Mouse (Mus musculus): Measurements from ENCODE around the gene Map6. TPM values are rescaled to one million over a fixed set of nuclear protein-coding genes. Genes with fewer than 3 reads are reported as not detected.

Map6 gene
- total and polyA plus RNA-seq, 2 experiments from 2014 or later, result 111 to 292 TPM

DNA sequence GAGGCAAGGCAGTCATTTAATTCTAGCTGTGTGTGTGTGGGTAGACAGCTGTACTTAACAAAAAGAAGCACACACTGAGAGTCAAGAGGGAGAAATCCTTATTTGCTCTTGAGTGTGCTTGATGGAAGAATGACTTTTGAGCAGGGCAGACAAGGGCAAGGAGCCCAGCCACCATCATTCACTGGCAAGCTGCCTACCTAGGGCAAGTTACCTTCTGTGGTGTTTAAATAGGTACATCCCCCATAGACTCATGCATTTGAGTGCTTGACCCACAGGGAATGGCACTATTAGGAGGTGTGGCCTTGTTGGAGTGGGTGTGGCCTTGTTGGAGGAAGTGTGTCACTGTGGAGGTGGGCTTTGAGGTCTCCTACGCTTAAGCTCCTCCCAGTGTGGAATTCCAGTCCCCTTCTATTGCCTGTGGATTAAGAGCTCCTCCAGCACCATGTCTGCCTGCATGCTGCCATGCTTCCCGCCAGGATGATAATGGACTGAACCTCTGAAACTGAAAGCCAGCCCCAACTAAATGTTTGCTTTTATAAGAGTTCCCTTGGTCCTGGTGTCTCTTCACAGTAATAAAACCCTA, 27.0 kb downstream of the Map6 start:
- Histone ChIP-seq H3K27ac (no peak overlapping the region), H3K36me3 (ENCODE audit: insufficient read depth, low read length) (peaks cover 3% of the 10 kb centered on the region; the same call in 1 of the 2 replicates), H3K4me2 (ENCODE audit: low read depth, low read length) (no peak overlapping the region), H3K4me3 (ENCODE audit: low read length) (no peak overlapping the region), H3K9ac (replicated peaks; ENCODE audit: low read length) (no peak overlapping the region), H3K4me1 (ENCODE audit: insufficient read depth, low read length) (peaks cover 11% of the 10 kb centered on the region; the same call in 1 of the 2 replicates), H3K27me3 (ENCODE audit: insufficient read depth, low read length) (no peaks in the 10 kb centered on the region), H3K9me3 (ENCODE audit: low read length) (no peaks in the 10 kb centered on the region)
- no peak for TF ChIP-seq CTCF (IDR thresholded peaks at IDR 0.05; ENCODE audit: low read depth)
- WGBS, result 91% methylated on average over 2 of the region's 2 CpGs
- DNase-seq (ENCODE audit: low spot score), result no peak
- no peak for ATAC-seq

DNA sequence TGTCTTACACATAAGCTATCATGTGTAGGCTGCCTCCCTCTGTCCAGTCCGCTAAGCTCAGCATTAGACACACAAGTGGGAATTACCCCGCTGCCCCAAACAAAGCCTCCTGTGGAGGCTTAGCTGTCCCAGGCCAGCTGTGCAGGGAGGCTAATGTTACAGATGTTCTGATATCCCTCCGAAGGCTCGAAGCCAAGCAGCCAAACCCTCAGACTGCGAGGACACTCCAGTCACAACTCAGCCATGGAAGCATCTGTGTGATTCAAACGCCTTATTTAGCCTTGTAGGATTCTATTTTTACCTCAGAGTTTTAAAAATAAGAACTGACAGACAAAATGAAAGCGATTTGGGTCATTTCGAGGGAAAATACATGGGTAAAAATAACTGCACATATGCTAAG, 27.9 kb downstream of the Map6 start:
- Histone ChIP-seq H3K27ac (no peak overlapping the region; the same call in 1 of the 2 replicates), H3K9ac (replicated peaks; ENCODE audit: low read length) (no peak overlapping the region), H3K4me1 (ENCODE audit: insufficient read depth, low read length) (peaks cover 9% of the 10 kb centered on the region; the same call in 1 of the 2 replicates), H3K27me3 (ENCODE audit: insufficient read depth, low read length) (no peaks in the 10 kb centered on the region), H3K9me3 (ENCODE audit: low read length) (no peaks in the 10 kb centered on the region), H3K4me2 (ENCODE audit: low read depth, low read length) (no peak overlapping the region), H3K36me3 (ENCODE audit: insufficient read depth, low read length) (peaks cover 3% of the 10 kb centered on the region; the same call in 1 of the 2 replicates), H3K4me3 (ENCODE audit: low read length) (no peak overlapping the region)
- ATAC-seq (no peak), DNase-seq (ENCODE audit: low spot score) (no peak)
- WGBS, result 57% methylated on average over 8 of the region's 8 CpGs
- no peak for TF ChIP-seq CTCF (IDR thresholded peaks at IDR 0.05; ENCODE audit: low read depth)

DNA sequence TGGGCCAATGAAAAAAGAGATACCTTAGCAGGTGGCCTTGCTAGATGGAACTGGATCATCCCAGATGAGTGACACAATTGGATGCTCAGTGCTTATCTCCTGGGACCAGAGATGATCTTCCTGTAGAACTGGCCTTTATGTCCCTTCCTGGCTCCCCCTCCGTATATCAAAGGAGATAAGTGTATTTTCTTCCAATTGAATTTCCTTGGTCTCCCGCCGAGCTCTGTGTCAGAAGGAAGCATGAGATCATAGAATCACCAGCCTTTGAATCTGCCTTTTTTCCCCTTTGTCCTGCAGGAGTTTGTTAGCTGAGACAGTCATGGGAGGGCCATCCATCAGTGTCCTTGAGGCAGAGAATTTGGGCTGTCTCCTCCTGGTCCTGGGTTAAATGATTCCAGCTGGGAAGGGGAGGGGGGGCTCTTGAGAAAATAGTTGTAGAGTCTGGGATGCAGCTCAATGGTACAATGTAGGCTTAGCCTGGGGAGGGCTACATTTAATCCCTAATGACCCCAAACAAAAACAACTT, 33.5 kb downstream of the Map6 start:
- WGBS, result 33% methylated on average over 3 of the region's 3 CpGs
- H3K4me3 ChIP-seq (ENCODE audit: low read length), result no peak overlapping the region
- H3K27ac ChIP-seq, result no peak overlapping the region
- no peak for ATAC-seq
- TF ChIP-seq CTCF (IDR thresholded peaks at IDR 0.05; ENCODE audit: low read depth), result no peak
- H3K27me3 ChIP-seq (ENCODE audit: insufficient read depth, low read length), result no peaks in the 10 kb centered on the region
- no peak overlapping the region for H3K4me2 ChIP-seq (ENCODE audit: low read depth, low read length)
- H3K36me3 ChIP-seq (ENCODE audit: insufficient read depth, low read length), result no peaks in the 10 kb centered on the region
- 0 out of 2 replicates have a peak, but pooled peaks cover 9% of the 10 kb centered on the region for H3K4me1 ChIP-seq (ENCODE audit: insufficient read depth, low read length)
- no peak overlapping the region for H3K9ac ChIP-seq (replicated peaks; ENCODE audit: low read length)
- DNase-seq (ENCODE audit: low spot score), result no peak
- no peaks in the 10 kb centered on the region for H3K9me3 ChIP-seq (ENCODE audit: low read length)

- no peak overlapping the region for H3K4me2 ChIP-seq (ENCODE audit: low read depth, low read length)
- H3K4me3 ChIP-seq (ENCODE audit: low read length), result no peak overlapping the region
- peak; percentile 48; the same call in 1 of the 2 replicates for ATAC-seq
- no peaks in the 10 kb centered on the region for H3K9me3 ChIP-seq (ENCODE audit: low read length)
- no peaks in the 10 kb centered on the region for H3K36me3 ChIP-seq (ENCODE audit: insufficient read depth, low read length)
- peak; percentile 31 for DNase-seq (ENCODE audit: low spot score)
- 18% methylated on average over 6 of the region's 6 CpGs for WGBS
- TF ChIP-seq CTCF (IDR thresholded peaks at IDR 0.05; ENCODE audit: low read depth), result no peak
- H3K27ac ChIP-seq, result peak overlapping the region; percentile 55; the same call in 1 of the 2 replicates
- H3K9ac ChIP-seq (replicated peaks; ENCODE audit: low read length), result no peak overlapping the region
- H3K27me3 ChIP-seq (ENCODE audit: insufficient read depth, low read length), result no peaks in the 10 kb centered on the region
- peaks cover 15% of the 10 kb centered on the region for H3K4me1 ChIP-seq (ENCODE audit: insufficient read depth, low read length)
These were observed 36.8 kb downstream of the Map6 start for GRCm38 (mm10) chr7:99304029-99304428.

GRCm38 (mm10) chr7:99304949-99305372, 37.7 kb downstream of the Map6 start:
- TF ChIP-seq CTCF (IDR thresholded peaks at IDR 0.05; ENCODE audit: low read depth), result no peak
- no peaks in the 10 kb centered on the region for H3K36me3 ChIP-seq (ENCODE audit: insufficient read depth, low read length)
- H3K4me3 ChIP-seq (ENCODE audit: low read length), result no peak overlapping the region
- no peaks in the 10 kb centered on the region for H3K27me3 ChIP-seq (ENCODE audit: insufficient read depth, low read length)
- 20% methylated on average over 5 of the region's 5 CpGs for WGBS
- ATAC-seq (peak; percentile 89), DNase-seq (ENCODE audit: low spot score) (peak; percentile 82)
- H3K9ac ChIP-seq (replicated peaks; ENCODE audit: low read length), result no peak overlapping the region
- H3K4me1 ChIP-seq (ENCODE audit: insufficient read depth, low read length), result peaks cover 15% of the 10 kb centered on the region
- no peak overlapping the region for H3K4me2 ChIP-seq (ENCODE audit: low read depth, low read length)
- H3K27ac ChIP-seq, result peak overlapping the region; percentile 55; the same call in 1 of the 2 replicates
- no peaks in the 10 kb centered on the region for H3K9me3 ChIP-seq (ENCODE audit: low read length)

- H3K9me3 ChIP-seq (ENCODE audit: low read length), result no peaks in the 10 kb centered on the region
- ATAC-seq, result no peak
- no peak overlapping the region for H3K4me3 ChIP-seq (ENCODE audit: low read length)
- no peak overlapping the region for H3K4me2 ChIP-seq (ENCODE audit: low read depth, low read length)
- no peak overlapping the region for H3K9ac ChIP-seq (replicated peaks; ENCODE audit: low read length)
- H3K36me3 ChIP-seq (ENCODE audit: insufficient read depth, low read length), result no peaks in the 10 kb centered on the region
- no peak overlapping the region for H3K27ac ChIP-seq
- peaks cover 15% of the 10 kb centered on the region for H3K4me1 ChIP-seq (ENCODE audit: insufficient read depth, low read length)
- WGBS, result 85% methylated on average over 4 of the region's 4 CpGs
- DNase-seq (ENCODE audit: low spot score), result no peak
- no peak for TF ChIP-seq CTCF (IDR thresholded peaks at IDR 0.05; ENCODE audit: low read depth)
- no peaks in the 10 kb centered on the region for H3K27me3 ChIP-seq (ENCODE audit: insufficient read depth, low read length)
These were observed 38.4 kb downstream of the Map6 start for GRCm38 (mm10) chr7:99305688-99306087.

- Histone ChIP-seq H3K4me1 (ENCODE audit: insufficient read depth, low read length) (peaks cover 19% of the 10 kb centered on the region), H3K36me3 (ENCODE audit: insufficient read depth, low read length) (no peaks in the 10 kb centered on the region), H3K27ac (peak overlapping the region; percentile 36; the same call in 1 of the 2 replicates), H3K9me3 (ENCODE audit: low read length) (no peaks in the 10 kb centered on the region), H3K9ac (replicated peaks; ENCODE audit: low read length) (no peak overlapping the region), H3K4me3 (ENCODE audit: low read length) (no peak overlapping the region), H3K27me3 (ENCODE audit: insufficient read depth, low read length) (no peaks in the 10 kb centered on the region), H3K4me2 (ENCODE audit: low read depth, low read length) (no peak overlapping the region)
- WGBS, result 35% methylated on average over 3 of the region's 3 CpGs
- DNase-seq (ENCODE audit: low spot score) (no peak), ATAC-seq (0 out of 2 replicates have a peak, but pooled peaks have one; percentile 25)
- no peak for TF ChIP-seq CTCF (IDR thresholded peaks at IDR 0.05; ENCODE audit: low read depth)
These were observed 39.4 kb downstream of the Map6 start for GRCm38 (mm10) chr7:99306640-99307039.

Data from hindbrain, postnatal 0 days (tissue).